Mouse (Mus musculus) mouse embryonic stem cell (cell line): ENCODE data around the gene Gm45521.

Experiments used
- in situ Hi-C, 2 experiments: fragments of 300-500 bp; cut with MboI; formaldehyde crosslinking; loops; 1 replicate in 1 of 2; 3 replicates in 1 of 2; pipeline ENCODE4 v1.14.3; 2019 to 2020; ENCODE audit warnings: low sequenced_read_pairs in 2 of 2, low pct_unique_long_range_greater_than_20kb in 1 of 2, mixed read lengths in 1 of 2; ENCODE audit not compliant: unreplicated experiment in 1 of 2

Gene Gm45521

GRCm38 (mm10) chr14:8007923-8008322 lies 50.8 kb downstream of the Gm45521 start:
- in situ Hi-C loops = no loop called here
